Mouse (Mus musculus) ES-Bruce4 (cell line): ENCODE results near the gene Slc22a12. TPM values are rescaled to one million over a fixed set of nuclear protein-coding genes. Genes with fewer than 3 reads are reported as not detected.
A peak's percentile ranks its signal among the peaks of the same experiment; 100 is the strongest.

Experiments used
- H3K27ac ChIP-seq: 2 replicates; pipeline ENCODE4 v1.5.1; 2012; ENCODE audit warnings: low read length, inconsistent platforms; ENCODE audit not compliant: insufficient read depth
- H3K27me3 ChIP-seq: 2 replicates; pipeline ENCODE4 v1.6.1; 2012; ENCODE audit warnings: mild to moderate bottlenecking, low read length, inconsistent platforms; ENCODE audit not compliant: control insufficient read depth, poor library complexity, insufficient read depth, severe bottlenecking
- H3K36me3 ChIP-seq: 2 replicates; pipeline ENCODE4 v1.6.1; 2012; ENCODE audit warnings: inconsistent platforms, mild to moderate bottlenecking, low read length, moderate library complexity; ENCODE audit not compliant: control insufficient read depth, poor library complexity, insufficient read depth, severe bottlenecking
- H3K4me1 ChIP-seq: one replicate; pipeline ENCODE4 v1.8.1; 2011; ENCODE audit warnings: low read length; ENCODE audit not compliant: control insufficient read depth, insufficient read depth
- H3K4me3 ChIP-seq: 2 replicates; pipeline ENCODE4 v1.5.1; 2011; ENCODE audit warnings: low read depth, mild to moderate bottlenecking, low read length
- H3K9ac ChIP-seq: 2 replicates; pipeline ENCODE4 v1.6.1; 2012; ENCODE audit warnings: low read depth, mild to moderate bottlenecking, inconsistent platforms; ENCODE audit not compliant: poor library complexity, severe bottlenecking
- H3K9me3 ChIP-seq: replicated peaks from 2 replicates; pipeline ENCODE4 v1.6.1; 2012; ENCODE audit warnings: mild to moderate bottlenecking, low read length, inconsistent platforms; ENCODE audit not compliant: control insufficient read depth, poor library complexity, insufficient read depth, severe bottlenecking
- CTCF ChIP-seq: IDR thresholded peaks from one replicate; pipeline ENCODE4 v1.8.1; 2011; ENCODE audit warnings: low read depth, low read length
- EP300 ChIP-seq: IDR thresholded peaks from 2 replicates; pipeline ENCODE4 v1.6.1; 2011; ENCODE audit warnings: low read depth, low read length; ENCODE audit not compliant: insufficient read depth
- POLR2A ChIP-seq: IDR thresholded peaks from one replicate; pipeline ENCODE4 v1.8.1; 2011; ENCODE audit warnings: low read length; ENCODE audit not compliant: insufficient read depth
- polyA plus RNA-seq: library from polyadenylated mRNA; stranded (reverse); fragments of >200 nt; gene quantifications from 2 replicates; pipeline ENCODE4 v1.2.4, GENCODE M21; 2011; ENCODE audit warnings: low read depth; ENCODE audit not compliant: missing spikeins, insufficient read depth, insufficient read length

The Slc22a12 gene
- polyA plus RNA-seq, 1 experiment, result not detected

DNA sequence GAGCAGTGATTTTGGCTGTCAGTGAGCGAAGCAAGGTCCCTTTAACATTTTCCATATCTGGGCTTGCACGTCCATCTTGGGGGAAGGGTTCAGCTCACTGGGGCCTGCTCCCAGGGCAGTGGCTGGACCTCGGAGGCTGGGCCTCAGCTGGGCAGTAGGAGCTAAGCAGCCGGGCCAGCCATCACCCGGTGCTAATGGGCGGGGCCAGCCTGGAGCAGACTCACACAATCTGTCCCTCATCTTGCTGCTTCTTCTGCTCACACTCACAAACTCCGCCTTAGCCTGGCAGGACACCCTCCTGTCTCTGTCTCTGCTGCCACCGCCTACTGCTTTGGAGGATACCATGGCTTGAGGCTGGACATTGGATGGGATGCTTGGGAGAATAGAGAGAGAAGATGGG lies 26.7 kb downstream of the Slc22a12 start:
- no peak for TF ChIP-seq CTCF
- TF ChIP-seq POLR2A, result no peak
- TF ChIP-seq EP300, result no peak
- Histone ChIP-seq H3K27ac (no peak overlapping the region), H3K9me3 (no peaks in the 10 kb centered on the region), H3K36me3 (no peaks in the 10 kb centered on the region), H3K9ac (peak overlapping the region; percentile 59; the same call in 1 of the 2 replicates), H3K27me3 (no peaks in the 10 kb centered on the region), H3K4me3 (peak overlapping the region; percentile 44), H3K4me1 (peaks cover 6% of the 10 kb centered on the region)

DNA sequence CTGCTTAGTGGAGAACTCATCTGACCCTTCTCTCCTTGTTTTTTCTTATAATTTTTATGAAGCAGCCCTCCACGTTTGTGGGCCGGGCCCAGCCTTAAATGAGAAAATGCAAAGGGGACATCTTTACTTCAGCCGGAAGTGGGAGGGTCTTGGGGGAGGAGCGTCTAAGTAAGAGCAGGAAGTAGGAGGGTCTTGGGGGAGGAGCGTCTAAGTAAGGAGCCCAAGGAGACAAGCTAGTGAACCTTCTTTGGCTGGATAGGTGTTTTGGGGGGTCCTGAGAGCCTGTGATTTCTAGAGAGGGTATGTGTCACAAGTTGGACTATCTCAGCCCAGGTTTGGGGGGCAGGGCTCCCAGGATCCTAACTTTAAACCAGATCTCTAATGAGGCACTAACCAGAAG lies 27.4 kb downstream of the Slc22a12 start:
- Histone ChIP-seq H3K4me3 (peak overlapping the region; percentile 69), H3K4me1 (peaks cover 6% of the 10 kb centered on the region), H3K27ac (peak overlapping the region; percentile 80), H3K27me3 (no peaks in the 10 kb centered on the region), H3K9me3 (no peaks in the 10 kb centered on the region), H3K9ac (peak overlapping the region; percentile 59), H3K36me3 (no peaks in the 10 kb centered on the region)
- TF ChIP-seq CTCF, result no peak
- peak; percentile 63 for TF ChIP-seq POLR2A
- TF ChIP-seq EP300, result no peak

GRCm38 (mm10) chr19:6514940-6515339 lies 27.9 kb downstream of the Slc22a12 start:
- no peaks in the 10 kb centered on the region for H3K27me3 ChIP-seq

DNA sequence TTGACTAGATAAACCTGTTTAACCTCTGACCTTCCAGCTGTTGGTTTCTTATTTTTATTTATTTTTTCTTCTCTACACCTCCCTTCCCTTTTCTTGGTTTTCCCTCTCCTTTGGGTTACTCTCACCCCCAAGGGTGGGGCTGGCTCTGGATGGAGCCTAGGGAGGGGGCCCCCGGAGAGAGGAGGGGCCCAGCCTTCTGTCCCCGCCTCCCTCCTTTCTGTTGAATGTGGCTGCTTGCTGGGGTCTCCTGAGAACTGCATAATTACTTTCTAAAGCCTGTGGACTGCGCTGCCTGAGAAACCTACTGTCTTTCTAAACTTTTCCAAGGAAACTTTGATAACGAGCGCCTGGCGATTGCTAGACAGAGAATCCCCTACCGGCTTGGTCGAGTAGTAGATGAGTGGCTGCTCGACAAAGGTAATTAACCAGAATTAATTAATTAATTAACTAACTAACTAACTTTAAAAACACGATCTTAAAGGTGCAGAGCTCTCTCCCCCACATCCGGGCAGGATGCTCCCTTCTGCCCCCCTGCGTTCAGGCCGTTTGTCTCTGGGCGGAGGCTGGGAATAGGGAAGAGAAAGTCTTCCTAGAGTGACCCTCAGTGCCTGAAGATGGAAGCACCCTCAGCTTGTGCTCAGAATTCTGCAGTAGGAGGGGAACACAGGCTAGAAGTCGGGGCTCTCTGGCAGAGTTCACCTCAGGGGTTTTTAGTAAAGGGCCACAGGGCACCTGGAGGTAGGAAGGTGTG lies 29.3 kb downstream of the Slc22a12 start:
- H3K9ac ChIP-seq, result peak overlapping the region; percentile 59; the same call in 1 of the 2 replicates
- H3K27me3 ChIP-seq, result no peaks in the 10 kb centered on the region
- peak overlapping the region; percentile 69 for H3K4me3 ChIP-seq
- peak overlapping the region; percentile 27 for H3K27ac ChIP-seq
- no peaks in the 10 kb centered on the region for H3K36me3 ChIP-seq
- TF ChIP-seq CTCF (peak; percentile 55), POLR2A (no peak), EP300 (no peak)
- no peaks in the 10 kb centered on the region for H3K9me3 ChIP-seq
- H3K4me1 ChIP-seq, result peaks cover 6% of the 10 kb centered on the region

More at GRCm38 (mm10) chr19:6514940-6515339, 27.9 kb downstream of the Slc22a12 start:
- peak overlapping the region; percentile 69 for H3K4me3 ChIP-seq
- peaks cover 6% of the 10 kb centered on the region for H3K4me1 ChIP-seq
- peak overlapping the region; percentile 59 for H3K9ac ChIP-seq
- peak overlapping the region; percentile 80 for H3K27ac ChIP-seq
- no peaks in the 10 kb centered on the region for H3K36me3 ChIP-seq
- H3K9me3 ChIP-seq, result no peaks in the 10 kb centered on the region
- peak; percentile 16; the same call in 1 of the 2 replicates for TF ChIP-seq EP300
- TF ChIP-seq CTCF, result no peak
- peak; percentile 83 for TF ChIP-seq POLR2A

DNA sequence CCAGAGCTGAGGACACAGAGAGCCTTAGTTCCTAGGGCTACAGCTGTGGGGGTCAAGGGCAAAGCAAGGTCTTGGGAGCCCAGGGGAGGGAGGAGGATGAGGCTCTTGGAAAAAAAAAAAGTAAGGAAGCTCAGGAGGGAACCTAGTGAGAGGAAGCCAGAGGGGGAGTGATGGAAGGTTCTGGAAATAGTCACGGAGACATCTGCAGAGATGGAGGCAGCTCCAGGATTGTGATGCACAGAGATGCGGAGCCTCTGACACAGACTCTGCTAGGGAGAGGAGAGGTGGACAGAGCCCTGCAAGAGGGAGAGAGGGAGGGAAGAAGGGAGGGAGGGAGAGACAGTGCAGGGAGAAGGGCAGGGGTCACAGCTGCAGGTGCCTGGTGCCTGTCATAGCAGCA lies 32.3 kb downstream of the Slc22a12 start:
- Histone ChIP-seq H3K27me3 (no peaks in the 10 kb centered on the region), H3K4me3 (no peak overlapping the region), H3K4me1 (peaks cover 6% of the 10 kb centered on the region), H3K9me3 (no peaks in the 10 kb centered on the region), H3K36me3 (no peaks in the 10 kb centered on the region), H3K9ac (no peak overlapping the region), H3K27ac (no peak overlapping the region)
- TF ChIP-seq EP300 (no peak), CTCF (no peak), POLR2A (no peak)

- H3K4me1 ChIP-seq, result peaks cover 6% of the 10 kb centered on the region
- no peak for TF ChIP-seq POLR2A
- no peak for TF ChIP-seq CTCF
- TF ChIP-seq EP300, result no peak
- H3K9ac ChIP-seq, result no peak overlapping the region
- H3K27ac ChIP-seq, result no peak overlapping the region
- no peaks in the 10 kb centered on the region for H3K27me3 ChIP-seq
- no peak overlapping the region for H3K4me3 ChIP-seq
- H3K9me3 ChIP-seq, result no peaks in the 10 kb centered on the region
- H3K36me3 ChIP-seq, result no peaks in the 10 kb centered on the region
Measured at GRCm38 (mm10) chr19:6509881-6510280, 33.0 kb downstream of the Slc22a12 start.
